Mouse (Mus musculus): ENCODE data around the gene Tm4sf4.

Tm4sf4 gene

DNA sequence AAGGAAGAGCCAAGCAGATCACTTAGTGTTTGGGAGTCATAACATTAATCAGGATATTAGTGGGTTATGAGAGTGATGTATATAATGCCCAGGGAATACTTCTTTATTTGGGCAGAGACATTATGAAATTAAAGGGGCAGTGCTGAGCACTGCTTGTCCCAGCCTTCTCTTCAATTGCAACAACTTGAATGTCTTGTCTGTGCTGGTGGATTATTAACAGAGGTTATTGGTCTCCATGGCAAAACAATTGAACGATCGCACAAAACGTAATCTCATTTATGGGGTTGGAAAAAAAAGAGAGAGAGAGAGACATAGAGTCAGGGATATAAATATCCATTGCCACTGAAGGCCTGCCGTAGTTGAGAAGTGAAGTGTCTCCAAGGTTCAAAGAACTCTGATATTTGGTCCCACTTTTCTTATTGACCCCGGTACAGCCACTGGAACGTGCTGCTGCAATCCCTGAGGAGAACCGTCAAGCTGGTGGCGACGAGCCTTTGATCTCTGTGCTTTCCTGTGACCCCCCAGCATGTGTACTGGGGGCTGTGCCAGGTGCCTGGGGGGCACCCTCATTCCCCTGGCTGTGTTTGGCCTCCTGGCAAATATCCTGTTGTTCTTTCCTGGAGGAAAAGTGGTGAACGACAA lies at the start of gene Tm4sf4:
Gene Tm4sf4 (plus strand): TSS at position 226 of the 642 bp plus-strand sequence.
- DNase-seq (ENCODE audit: low read depth) = no peak

DNA sequence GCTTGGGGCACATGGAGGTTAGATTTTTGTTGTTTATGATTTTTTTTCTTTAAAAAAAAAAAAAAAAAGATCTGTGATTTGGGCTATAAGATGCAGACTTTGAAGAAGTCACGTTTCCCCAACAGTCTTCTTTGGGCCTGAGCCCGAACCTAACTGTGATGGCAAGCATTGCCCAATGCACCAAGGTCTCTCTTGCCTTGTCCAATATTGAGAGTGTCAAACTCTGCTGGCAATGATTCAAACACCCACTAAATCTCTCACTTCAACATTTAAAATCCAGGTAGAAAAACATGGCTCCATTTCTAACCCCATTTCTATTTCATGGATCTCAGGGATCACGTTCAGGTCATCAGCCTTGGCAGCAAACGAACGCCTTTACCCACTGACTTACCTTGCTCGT lies 38.7 kb upstream of the Tm4sf4 start:
- no peak for DNase-seq (ENCODE audit: low read depth)

- DNase-seq (ENCODE audit: low read depth) = no peak
Measured at GRCm38 (mm10) chr3:57386895-57387294, 38.2 kb upstream of the Tm4sf4 start.

GRCm38 (mm10) chr3:57387593-57387992 lies 37.5 kb upstream of the Tm4sf4 start:
- DNase-seq (ENCODE audit: low read depth) = no peak

DNA sequence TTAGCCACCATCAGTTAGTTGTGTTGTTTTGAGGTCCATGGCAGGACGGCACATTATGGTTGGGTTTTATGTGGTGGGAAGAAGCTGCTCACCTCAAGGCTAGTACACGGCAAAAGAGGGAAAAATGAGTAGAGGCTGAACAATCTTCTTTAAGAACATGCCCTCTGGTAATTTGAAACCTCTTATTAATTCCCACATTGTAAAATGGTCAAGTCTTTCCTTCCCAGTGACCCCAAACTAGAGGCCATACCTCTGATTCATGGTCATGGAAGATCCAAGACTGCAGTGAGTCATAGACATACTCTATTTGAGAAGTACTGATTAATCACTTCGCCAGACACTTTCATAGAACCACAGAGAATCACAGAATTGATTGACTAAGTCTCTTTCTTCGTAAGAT lies 13.6 kb upstream of the Tm4sf4 start:
- no peak for DNase-seq (ENCODE audit: low read depth)

GRCm38 (mm10) chr3:57420233-57420632 lies 4.9 kb upstream of the Tm4sf4 start:
- DNase-seq (ENCODE audit: low read depth) = no peak

- DNase-seq (ENCODE audit: low read depth) = no peak
Measured at GRCm38 (mm10) chr3:57420660-57421059, 4.5 kb upstream of the Tm4sf4 start.

GRCm38 (mm10) chr3:57426351-57426750 lies 1.2 kb downstream of the Tm4sf4 start:
- DNase-seq (ENCODE audit: low read depth) = no peak

- DNase-seq (ENCODE audit: low read depth) = no peak
Measured at GRCm38 (mm10) chr3:57428682-57429464, 3.8 kb downstream of the Tm4sf4 start.

DNA sequence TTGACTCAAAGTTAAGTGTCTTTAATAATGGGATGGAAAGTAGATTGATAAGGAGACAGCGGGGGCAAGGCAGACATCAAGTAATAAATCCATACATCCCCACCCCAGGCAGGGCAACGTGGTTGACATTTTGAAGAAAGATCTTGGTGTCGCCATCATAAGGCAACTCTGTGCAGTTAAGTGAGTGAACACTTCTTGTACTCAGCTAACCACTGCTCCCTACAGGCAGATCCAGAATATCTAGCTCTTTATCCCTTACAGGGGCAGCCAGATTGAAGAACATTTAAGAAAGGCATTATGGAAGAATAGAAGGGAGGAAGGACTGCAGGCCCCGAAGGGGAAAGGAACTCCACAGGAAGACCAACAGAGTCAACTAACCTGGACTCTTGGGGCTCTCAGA lies 4.4 kb downstream of the Tm4sf4 start:
- no peak for DNase-seq (ENCODE audit: low read depth)

DNA sequence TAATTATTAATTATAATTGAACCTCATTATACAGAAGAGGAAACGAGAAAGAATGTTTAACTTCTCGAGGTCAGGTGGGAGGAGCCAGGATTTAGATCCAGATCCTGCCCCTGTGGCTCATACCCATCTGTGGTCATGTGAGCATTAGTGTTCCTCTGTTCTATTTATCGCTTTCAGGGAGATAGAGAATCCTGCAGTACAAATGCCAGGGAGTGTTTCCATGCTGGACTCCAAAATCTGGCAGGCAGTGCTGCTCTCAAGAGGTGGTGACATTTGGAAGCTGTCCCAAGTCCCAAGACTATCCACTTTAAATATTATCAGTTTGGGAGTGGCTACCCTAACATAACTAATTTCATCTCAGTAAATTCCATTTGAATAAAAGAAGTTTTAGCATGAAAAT lies 6.6 kb downstream of the Tm4sf4 start:
- no peak for DNase-seq (ENCODE audit: low read depth)

GRCm38 (mm10) chr3:57435364-57435763 lies 10.2 kb downstream of the Tm4sf4 start:
- DNase-seq (ENCODE audit: low read depth) = no peak

GRCm38 (mm10) chr3:57440956-57441355 lies 15.8 kb downstream of the Tm4sf4 start:
- no peak for DNase-seq (ENCODE audit: low read depth)

DNA sequence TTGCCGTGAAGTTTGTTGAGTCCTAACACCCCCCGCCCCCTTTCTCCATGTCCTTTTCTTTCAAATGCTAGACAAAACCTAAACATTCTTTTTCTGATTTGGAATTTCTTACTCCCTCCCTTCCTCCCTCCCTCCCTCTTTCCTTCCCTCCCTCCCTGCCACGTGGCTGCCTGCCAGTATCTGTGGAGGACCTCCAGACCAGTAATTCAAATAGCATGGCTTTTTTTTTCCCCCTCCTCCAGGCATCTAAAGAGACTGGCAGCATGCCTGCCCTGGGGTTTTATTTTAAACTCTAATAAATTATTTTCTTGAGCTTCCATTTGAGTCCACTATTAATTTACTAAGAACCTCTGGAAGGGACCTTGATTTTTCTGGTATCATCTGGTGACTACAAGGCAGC lies 20.6 kb downstream of the Tm4sf4 start:
- DNase-seq (ENCODE audit: low read depth) = no peak

GRCm38 (mm10) chr3:57447889-57448288 lies 22.8 kb downstream of the Tm4sf4 start:
- no peak for DNase-seq (ENCODE audit: low read depth)

DNA sequence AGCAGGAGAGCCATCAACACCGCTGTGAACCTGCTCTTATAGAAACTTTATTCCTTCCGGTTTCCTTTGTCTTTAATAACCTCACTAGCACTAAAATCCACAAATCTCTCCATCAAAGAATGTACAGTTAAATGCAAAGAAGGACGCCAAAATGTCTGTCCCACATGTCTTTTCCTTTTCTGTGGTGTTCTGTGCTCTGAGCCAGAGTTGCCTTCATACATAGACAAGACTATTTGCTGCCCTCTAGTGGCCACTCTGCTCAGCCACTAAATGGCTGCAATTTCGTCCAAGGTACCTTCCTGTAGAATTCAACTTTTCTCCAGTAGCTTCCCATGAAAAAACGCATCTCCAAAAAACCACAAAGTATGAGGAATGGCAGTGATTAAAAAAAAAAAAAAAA lies 23.3 kb downstream of the Tm4sf4 start:
- peak; percentile 38 for DNase-seq (ENCODE audit: low read depth)

- no peak for DNase-seq (ENCODE audit: low read depth)
Measured at GRCm38 (mm10) chr3:57458652-57459051, 33.5 kb downstream of the Tm4sf4 start.

DNA sequence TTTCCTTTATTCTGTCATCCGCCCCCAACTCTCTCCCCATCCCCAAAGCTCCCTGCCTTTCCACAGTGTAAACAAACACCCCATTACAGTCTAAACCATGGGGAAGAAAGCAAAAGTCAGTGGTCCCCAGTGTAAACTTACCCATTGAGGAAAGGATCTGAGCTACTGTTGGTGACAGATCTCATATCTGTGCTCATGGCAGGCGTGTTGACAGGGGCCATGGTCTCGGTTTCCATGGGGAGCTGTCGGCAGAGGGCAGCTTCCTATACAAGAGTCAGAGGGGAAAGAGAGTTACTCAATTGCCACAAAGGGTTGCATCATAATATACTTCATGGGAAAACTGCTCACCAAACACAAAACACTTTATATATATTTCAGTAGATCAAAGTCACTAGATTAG lies 38.2 kb downstream of the Tm4sf4 start:
- no peak for DNase-seq (ENCODE audit: low read depth)

DNA sequence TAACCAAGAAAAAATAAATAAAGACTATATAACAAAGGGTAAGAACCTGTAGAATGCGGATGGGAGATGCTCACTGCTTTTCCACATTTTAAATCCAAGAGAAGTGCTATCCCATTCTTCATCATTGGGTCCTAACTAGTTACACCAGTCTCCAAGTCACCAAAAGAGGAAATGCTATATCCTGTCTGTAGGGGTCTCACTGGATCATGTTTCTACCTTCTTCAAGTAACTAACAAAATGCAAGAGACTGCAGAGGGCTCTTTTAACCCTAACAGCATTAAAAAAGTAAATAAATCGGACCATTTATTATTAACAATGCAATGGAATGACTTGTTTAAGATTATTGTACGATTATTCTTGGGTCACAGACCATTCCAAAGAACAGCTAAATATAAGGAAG lies 41.2 kb downstream of the Tm4sf4 start:
- no peak for DNase-seq (ENCODE audit: low read depth)

DNA sequence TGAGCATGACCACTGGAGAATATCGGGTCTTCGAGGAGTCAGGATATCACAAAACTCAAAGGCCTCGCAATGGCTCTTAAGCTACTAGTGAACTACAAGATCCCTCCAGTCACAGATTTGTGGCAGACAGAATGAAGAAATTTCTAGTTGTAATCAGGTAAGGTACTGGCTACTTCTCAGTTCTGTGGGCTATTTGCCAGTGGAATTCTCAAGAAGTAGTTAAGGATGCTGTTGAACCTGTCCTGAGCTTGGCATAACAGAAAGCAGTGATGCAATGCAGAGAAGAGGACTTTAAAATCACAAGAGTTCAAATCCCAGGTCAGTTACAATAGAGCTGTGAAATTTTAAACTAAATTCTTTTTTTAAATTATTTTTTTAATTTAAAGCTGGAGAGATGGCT lies 44.2 kb downstream of the Tm4sf4 start:
- no peak for DNase-seq (ENCODE audit: low read depth)

- DNase-seq (ENCODE audit: low read depth) = no peak
Measured at GRCm38 (mm10) chr3:57470326-57470725, 45.2 kb downstream of the Tm4sf4 start.

GRCm38 (mm10) chr3:57470981-57471601 lies 46.0 kb downstream of the Tm4sf4 start:
- DNase-seq (ENCODE audit: low read depth) = no peak

GRCm38 (mm10) chr3:57472407-57472806 lies 47.3 kb downstream of the Tm4sf4 start:
- DNase-seq (ENCODE audit: low read depth) = no peak

All from c-Kit-positive CD71-positive TER-119-negative erythroid progenitor cells, embryonic 14.5 days (primary cell).